Mouse (Mus musculus) heart, adult 11 months (tissue): ENCODE measurements around the gene Tmem189.

Experiments used
- DNase-seq: peaks from one replicate; pipeline ENCODE4 v3.0.0; 2022

The Tmem189 gene

GRCm38 (mm10) chr2:167646411-167646810, 43.2 kb downstream of the Tmem189 start:
- DNase-seq: no peak

- DNase-seq: peak; percentile 94
Observed at GRCm38 (mm10) chr2:167643356-167644052, 46.1 kb downstream of the Tmem189 start.

- no peak for DNase-seq
Observed at GRCm38 (mm10) chr2:167642164-167642563, 47.5 kb downstream of the Tmem189 start.

GRCm38 (mm10) chr2:167641337-167641736, 48.3 kb downstream of the Tmem189 start:
- DNase-seq: peak; percentile 95

GRCm38 (mm10) chr2:167640279-167640678, 49.3 kb downstream of the Tmem189 start:
- DNase-seq: no peak

GRCm38 (mm10) chr2:167634865-167635512, 54.6 kb downstream of the Tmem189 start:
- no peak for DNase-seq

- peak; percentile 99 for DNase-seq
Observed at GRCm38 (mm10) chr2:167634338-167634770, 55.3 kb downstream of the Tmem189 start.

- no peak for DNase-seq
Observed at GRCm38 (mm10) chr2:167633537-167633872, 56.1 kb downstream of the Tmem189 start.

- DNase-seq: peak; percentile 93
Observed at GRCm38 (mm10) chr2:167632731-167633536, 56.7 kb downstream of the Tmem189 start.

- DNase-seq: peak; percentile 100
Observed at GRCm38 (mm10) chr2:167631591-167632448, 57.8 kb downstream of the Tmem189 start, which contains the start of gene Ube2v1. TSS of gene Ube2v1 (minus strand) at chr2:167632095.

- peak; percentile 97 for DNase-seq
Observed at GRCm38 (mm10) chr2:167631181-167631590, 58.4 kb downstream of the Tmem189 start.

GRCm38 (mm10) chr2:167630421-167630820, 59.2 kb downstream of the Tmem189 start:
- DNase-seq: peak; percentile 94

GRCm38 (mm10) chr2:167629665-167630209, 59.9 kb downstream of the Tmem189 start:
- DNase-seq: no peak

GRCm38 (mm10) chr2:167628872-167629271, 60.8 kb downstream of the Tmem189 start:
- peak; percentile 94 for DNase-seq

- no peak for DNase-seq
Observed at GRCm38 (mm10) chr2:167627019-167627418, 62.6 kb downstream of the Tmem189 start.

GRCm38 (mm10) chr2:167625670-167626069, 64.0 kb downstream of the Tmem189 start:
- DNase-seq: no peak

GRCm38 (mm10) chr2:167624368-167625075, 65.1 kb downstream of the Tmem189 start:
- DNase-seq: no peak

- DNase-seq: no peak
Observed at GRCm38 (mm10) chr2:167622965-167623364, 66.7 kb downstream of the Tmem189 start.

GRCm38 (mm10) chr2:167622352-167622751, 67.3 kb downstream of the Tmem189 start:
- peak; percentile 92 for DNase-seq

GRCm38 (mm10) chr2:167621255-167622087, 68.2 kb downstream of the Tmem189 start:
- peak; percentile 92 for DNase-seq

- no peak for DNase-seq
Observed at GRCm38 (mm10) chr2:167617472-167617871, 72.2 kb downstream of the Tmem189 start.
